Comparison of ENCODE assay signal across 16 mouse cellular contexts in the genomic region with DNA sequence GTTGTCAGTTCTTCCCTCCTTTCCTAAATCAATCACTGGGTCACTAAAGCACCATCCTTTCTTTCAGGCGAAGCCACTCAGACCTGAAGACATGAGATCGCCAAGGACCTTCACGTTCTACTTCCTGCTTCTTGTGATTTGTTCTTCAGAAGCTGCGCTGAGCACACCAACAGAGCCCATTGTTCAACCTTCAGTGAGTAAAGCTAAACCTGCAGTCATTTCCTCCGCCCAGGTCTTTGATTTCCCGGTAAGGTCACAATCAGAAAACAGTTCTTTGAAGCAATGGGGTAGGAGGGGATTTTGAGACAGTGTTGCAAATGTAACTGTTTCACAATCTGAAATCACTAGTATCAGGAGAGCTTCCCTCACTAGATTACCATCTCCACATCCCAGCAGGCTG. TPM values are rescaled to one million over a fixed set of nuclear protein-coding genes. Genes with fewer than 3 reads are reported as not detected.
"Had no signal": no experiment of that assay in that cellular context is flagged by ENCODE, and none has a peak within 500 bp of the region (broad histone marks: within the 10 kb centered on the region; RNA-seq: fewer than 3 reads in every experiment).

No protein-coding gene starts in this region.

- H3K9ac ChIP-seq: liver, embryonic 14.5 days; lung, embryonic 14.5 days; midbrain, embryonic 13.5 days; midbrain, embryonic 15.5 days; stomach, embryonic 15.5 days had no signal

- DNase-seq: lung, adult 18-20 months; lung, embryonic 14.5 days; lung, postnatal 10 days; lung, postnatal 4 days; right cerebral cortex, postnatal 14 days; thymus, adult 2 months; thymus, postnatal 25 days; thymus, postnatal 4 days had no signal

- H3K4me2 ChIP-seq: lung, embryonic 14.5 days; midbrain, embryonic 11.5 days; midbrain, embryonic 13.5 days; midbrain, embryonic 15.5 days; stomach, embryonic 15.5 days had no signal

- H3K27me3 ChIP-seq: megakaryocyte, embryonic 14.5 days; midbrain, embryonic 13.5 days; midbrain, embryonic 15.5 days; stomach, embryonic 15.5 days had no signal

- ATAC-seq: midbrain, embryonic 13.5 days; midbrain, embryonic 15.5 days had no signal

- H3K27ac ChIP-seq: liver, embryonic 14.5 days; midbrain, embryonic 13.5 days; midbrain, embryonic 15.5 days; stomach, embryonic 15.5 days; stomach, postnatal 0 days had no signal

- H3K9me3 ChIP-seq: midbrain, embryonic 13.5 days; midbrain, embryonic 15.5 days; stomach, embryonic 15.5 days had no signal

- H3K4me3 ChIP-seq: megakaryocyte, embryonic 14.5 days; midbrain, embryonic 13.5 days; midbrain, embryonic 15.5 days; stomach, embryonic 15.5 days had no signal

- H3K36me3 ChIP-seq: midbrain, embryonic 13.5 days; midbrain, embryonic 15.5 days; stomach, embryonic 15.5 days had no signal

- H3K4me1 ChIP-seq: megakaryocyte, embryonic 14.5 days; midbrain, embryonic 15.5 days; stomach, embryonic 15.5 days had no signal

RNA-seq across cellular contexts. Expression of gene Adgrf5, which starts 43.6 kb away (rescaled TPM):
- total RNA-seq: monocyte, adult 5-6 weeks had no signal
